Comparison of ENCODE assay signal across 8 mouse cellular contexts in genomic region chr11:110498651-110499213, GRCm38 (mm10).
DNase-seq lines count a peak whose midpoint lies in the region; ATAC-seq and TF ChIP-seq lines count a peak whose summit lies in the region.

No protein-coding gene starts in this region.

- H3K27me3 ChIP-seq in liver, adult 2 months (ENCODE audit: control insufficient read depth, insufficient read depth, low read length), result no peaks in the 10 kb centered on the region
- no peaks in the 10 kb centered on the region for H3K27me3 ChIP-seq in liver, embryonic 16.5 days (ENCODE audit: control insufficient read depth, insufficient read depth, low read depth, low read length)

- TF ChIP-seq CTCF in liver, adult 2 months (IDR thresholded peaks at IDR 0.05; ENCODE audit: low read depth, low read length), result peak; percentile 48; the same call in 1 of the 2 replicates

- no peaks in the 10 kb centered on the region for H3K79me2 ChIP-seq in liver, adult 2 months (ENCODE audit: control insufficient read depth, insufficient read depth, low read length)

- no peak overlapping the region for H3K9ac ChIP-seq in liver, adult 2 months (ENCODE audit: low read depth, low read length)
- H3K9ac ChIP-seq in liver, embryonic 16.5 days (ENCODE audit: low read depth, low read length), result no peak overlapping the region

- peak; percentile 89 for DNase-seq in liver, adult 2 months (ENCODE audit: extremely low read depth, low read depth, low spot score)
- DNase-seq in liver, result no peak
- DNase-seq in R1 (ENCODE audit: low read depth, low spot score), result peak; percentile 39
- peak; percentile 53 for DNase-seq in embryo, embryonic 11.5 days (ENCODE audit: low read depth, low spot score)
- DNase-seq in heart, postnatal 14 days, result peak; percentile 44 to 45
- DNase-seq in telencephalon, adult 2 months (ENCODE audit: low read depth, low spot score), result peak; percentile 31
- no peak for DNase-seq in left cerebral cortex, adult 11 months (ENCODE audit: low spot score)

- TF ChIP-seq POLR2A in liver, adult 2 months (IDR thresholded peaks at IDR 0.05; ENCODE audit: extremely low read depth, insufficient read depth, low read length), result no peak

- peaks cover 23% of the 10 kb centered on the region for H3K36me3 ChIP-seq in liver, adult 2 months (ENCODE audit: control insufficient read depth, insufficient read depth, low read length)
- peaks cover 5% of the 10 kb centered on the region; the same call in 1 of the 2 replicates for H3K36me3 ChIP-seq in liver, embryonic 16.5 days (ENCODE audit: control insufficient read depth, insufficient read depth)

- H3K4me3 ChIP-seq in liver, adult 2 months (ENCODE audit: insufficient read depth, low read depth, low read length), result no peak overlapping the region
- H3K4me3 ChIP-seq in liver, embryonic 16.5 days (ENCODE audit: low read depth, low read length), result no peak overlapping the region

- peak overlapping the region; percentile 63 for H3K27ac ChIP-seq in liver, adult 2 months (replicated peaks; ENCODE audit: insufficient read depth, low read depth, low read length)
- no peak overlapping the region for H3K27ac ChIP-seq in liver, embryonic 16.5 days (ENCODE audit: low read length)

- intact Hi-C loops in heart, postnatal 14 days (cut with DNase I), result loop anchor here (5.0 kb wide), 3 partner anchors 131 to 1034 kb away; no protein-coding TSS in a partner anchor

- 6% methylated on average over 6 of the region's 6 CpGs for WGBS in liver, adult 2 months
- WGBS in liver, embryonic 16.5 days (ENCODE audit: insufficient replicate concordance), result 20% methylated on average over 6 of the region's 6 CpGs

- H3K4me1 ChIP-seq in liver, adult 2 months (ENCODE audit: control insufficient read depth, insufficient read depth, low read length), result peaks cover 11% of the 10 kb centered on the region
- peaks cover 2% of the 10 kb centered on the region; the same call in 1 of the 2 replicates for H3K4me1 ChIP-seq in liver, embryonic 16.5 days (ENCODE audit: control insufficient read depth, low read depth, low read length)

- H3K9me3 ChIP-seq in liver, embryonic 16.5 days (replicated peaks; ENCODE audit: control insufficient read depth, low read length), result no peaks in the 10 kb centered on the region

- no peak overlapping the region for H3K4me2 ChIP-seq in liver, embryonic 16.5 days (ENCODE audit: low read depth, low read length)

- peak; percentile 75 for ATAC-seq in liver, embryonic 16.5 days (ENCODE audit: low read depth)

Comparison
In these comparisons a context has a peak if more than half of its experiments do, and no peak if none do; other contexts are left out.
1. DNase-seq: peak in liver, adult 2 months (single experiment), R1 (single experiment), embryo, embryonic 11.5 days (single experiment), heart, postnatal 14 days (2 of 2) and telencephalon, adult 2 months (single experiment); none in liver (single experiment) and left cerebral cortex, adult 11 months (single experiment).